Mouse (Mus musculus) lung, postnatal 25 days (tissue): ENCODE data around the gene Hps5.

Experiments used
- DNase-seq: peaks from one replicate; pipeline ENCODE4 v3.0.0; 2022; ENCODE audit warnings: low spot score

Hps5 gene

GRCm38 (mm10) chr7:46734983-46735382, 60.9 kb downstream of the Hps5 start:
- no peak for DNase-seq

DNA sequence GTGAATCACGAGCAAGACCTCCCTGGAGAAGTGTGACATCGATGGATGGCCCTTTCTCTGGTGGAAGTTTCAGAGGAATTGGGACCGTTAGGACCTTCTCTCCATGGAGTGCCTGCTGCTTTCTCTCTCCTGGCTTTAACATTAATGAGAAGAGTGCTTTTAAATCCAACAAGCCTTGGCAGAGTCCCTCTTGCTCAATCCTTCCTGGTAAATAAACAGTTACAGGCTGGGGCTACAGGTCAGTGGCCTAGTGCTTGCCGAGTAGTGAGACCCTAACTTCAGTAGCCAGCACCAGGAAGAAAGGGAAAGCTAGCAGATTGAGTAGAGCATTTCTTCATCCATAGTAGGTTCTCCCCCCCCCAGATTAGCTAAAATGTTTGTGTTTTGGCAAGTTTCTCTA, 63.4 kb downstream of the Hps5 start, which contains the start of gene Saa4:
Gene Saa4 (minus strand): TSS at position 146 of the 400 bp plus-strand sequence.
- no peak for DNase-seq

- DNase-seq: no peak
Measured at GRCm38 (mm10) chr7:46727584-46727983, 68.3 kb downstream of the Hps5 start.

GRCm38 (mm10) chr7:46724396-46724795, 71.5 kb downstream of the Hps5 start:
- no peak for DNase-seq

- DNase-seq: no peak
Measured at GRCm38 (mm10) chr7:46723849-46724248, 72.0 kb downstream of the Hps5 start.

GRCm38 (mm10) chr7:46723354-46723753, 72.5 kb downstream of the Hps5 start:
- no peak for DNase-seq

DNA sequence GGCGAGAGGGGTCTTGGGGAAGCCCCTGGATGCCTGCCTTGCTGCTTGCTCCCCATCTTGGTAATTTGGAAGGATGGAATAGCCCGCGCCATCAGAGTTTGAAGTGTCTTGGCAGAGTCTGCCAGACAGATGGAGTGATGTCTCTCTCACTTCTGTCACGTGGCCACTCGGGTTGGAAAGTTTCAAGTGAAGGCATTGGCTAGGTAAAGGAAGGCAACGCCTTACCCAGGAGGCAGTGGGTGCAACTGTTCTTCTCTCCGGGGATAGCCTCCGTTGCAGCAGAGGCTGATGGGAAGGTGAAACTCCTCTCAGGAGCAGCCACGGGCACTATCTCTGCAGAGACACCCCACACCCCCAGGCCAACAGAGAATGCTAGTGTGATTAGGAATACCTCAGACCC, 75.4 kb downstream of the Hps5 start:
- DNase-seq: no peak

- DNase-seq: peak; percentile 91
Measured at GRCm38 (mm10) chr7:46719526-46719925, 76.3 kb downstream of the Hps5 start.

DNA sequence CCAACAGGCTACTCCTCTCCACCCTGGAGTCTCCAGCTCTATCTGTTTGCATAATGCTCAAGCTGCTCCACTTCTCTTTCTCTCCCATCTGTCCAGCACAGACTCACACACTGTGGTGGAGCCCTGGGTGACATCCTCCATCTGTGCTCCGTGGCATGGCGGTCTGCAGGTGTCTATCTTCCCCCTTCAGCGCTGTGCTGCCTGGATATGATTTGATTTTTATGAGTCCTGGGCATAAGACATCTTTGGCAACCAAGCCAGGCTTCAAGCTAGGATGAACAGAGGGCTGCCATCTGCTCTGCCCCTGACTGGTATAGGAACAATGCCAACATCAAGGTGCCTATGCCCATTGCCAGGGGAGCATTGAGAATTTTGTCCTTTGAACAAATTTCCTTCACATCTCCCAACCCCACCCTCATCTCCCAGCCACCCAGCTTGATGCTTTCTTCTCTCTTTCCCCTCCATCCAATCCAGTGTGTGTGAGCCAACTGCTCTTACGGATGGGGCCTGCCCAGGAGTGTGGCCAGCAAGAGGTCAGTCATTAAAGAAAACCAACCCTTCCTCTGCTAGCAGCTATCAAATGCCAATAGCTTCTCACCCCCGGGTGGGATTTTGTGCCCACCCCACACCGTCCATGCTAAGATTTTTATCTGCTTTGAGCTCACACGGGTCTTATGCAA, 77.1 kb downstream of the Hps5 start:
- no peak for DNase-seq

GRCm38 (mm10) chr7:46716897-46717296, 79.0 kb downstream of the Hps5 start:
- DNase-seq: peak; percentile 70

DNA sequence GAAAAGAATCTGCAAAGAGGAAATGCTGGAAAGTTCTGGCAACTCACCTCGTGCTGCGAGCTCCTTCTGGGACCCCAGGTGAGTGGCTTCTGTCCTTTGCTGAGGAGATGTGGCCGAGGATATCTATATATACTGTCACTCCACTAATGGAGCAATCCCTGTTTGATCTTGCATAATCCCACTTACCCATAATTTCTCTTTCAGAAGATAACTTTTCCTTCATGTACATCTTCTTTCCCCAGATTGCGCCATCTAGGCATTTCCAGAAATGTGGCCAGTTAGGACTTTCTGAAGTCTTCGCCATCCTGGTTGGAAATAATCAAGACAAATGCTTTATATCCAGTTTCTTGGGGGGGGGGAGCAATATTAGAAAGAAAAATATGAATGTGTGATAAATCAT, 80.3 kb downstream of the Hps5 start, which contains the start of gene Saa3:
Gene Saa3 (minus strand): TSS at position 101 of the 400 bp plus-strand sequence.
- DNase-seq: no peak

DNA sequence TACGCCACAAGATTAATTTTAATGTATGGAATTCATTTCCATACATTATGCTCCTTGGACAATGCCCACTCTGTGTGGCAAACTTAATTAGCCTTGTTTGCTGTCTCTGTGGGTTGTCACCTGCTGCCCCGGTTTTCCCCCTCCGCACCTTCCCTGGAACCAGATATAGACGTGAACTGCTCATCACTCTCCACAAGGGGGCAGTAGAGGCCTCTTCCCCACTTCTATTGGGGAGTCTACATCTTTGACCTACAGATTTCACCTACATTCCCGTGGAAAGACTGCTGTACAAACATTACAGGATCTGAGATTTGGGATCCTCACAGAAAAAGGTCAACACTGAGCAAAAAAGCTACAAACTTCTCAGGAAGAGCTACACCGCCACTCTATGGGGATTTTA, 81.3 kb downstream of the Hps5 start:
- peak; percentile 71 for DNase-seq

DNA sequence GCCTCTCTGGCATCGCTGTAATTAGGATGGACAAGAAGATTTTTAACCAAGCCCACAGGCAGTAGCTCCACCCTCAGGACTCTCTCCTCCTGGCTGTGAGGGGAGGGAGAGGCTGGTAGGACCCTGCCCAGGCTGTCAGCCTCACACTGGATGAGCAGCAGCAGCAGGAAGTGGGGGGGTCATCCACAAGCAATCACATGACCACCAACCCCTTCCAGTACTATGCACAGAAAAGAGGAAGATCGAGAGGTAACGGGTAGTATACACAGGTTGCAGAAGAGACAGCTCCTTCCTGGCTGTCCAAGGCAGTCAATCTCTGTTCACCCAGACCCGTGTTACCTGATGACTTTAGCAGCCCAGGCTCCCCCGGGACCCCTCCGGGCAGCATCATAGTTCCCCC, 83.6 kb downstream of the Hps5 start:
- no peak for DNase-seq
